ENCODE assay signal across 14 mouse cellular contexts in genomic region chr17:63046401-63046800, GRCm38 (mm10).
"Had no signal": no experiment of that assay in that cellular context is flagged by ENCODE, and none has a peak within 500 bp of the region (broad histone marks: within the 10 kb centered on the region; RNA-seq: fewer than 3 reads in every experiment).

No protein-coding gene starts in this region.

- ATAC-seq: midbrain, embryonic 15.5 days had no signal

- H3K36me3 ChIP-seq: limb, embryonic 13.5 days; midbrain, embryonic 15.5 days; neural tube, embryonic 13.5 days had no signal

- H3K4me2 ChIP-seq: limb, embryonic 13.5 days; midbrain, embryonic 11.5 days; midbrain, embryonic 15.5 days; neural tube, embryonic 13.5 days had no signal

- DNase-seq: kidney, postnatal 25 days; left cerebral cortex, postnatal 4 days; lung, adult 18-20 months; lung, postnatal 10 days; lung, postnatal 4 days; right cerebral cortex, postnatal 25 days; thymus, postnatal 36 days had no signal

- H3K4me3 ChIP-seq: layer of hippocampus, adult 2 months; limb, embryonic 13.5 days; megakaryocyte, embryonic 14.5 days; midbrain, embryonic 15.5 days; neural tube, embryonic 13.5 days had no signal

- H3K27ac ChIP-seq: layer of hippocampus, adult 2 months; limb, embryonic 13.5 days; liver, embryonic 14.5 days; midbrain, embryonic 15.5 days had no signal

- H3K4me1 ChIP-seq: megakaryocyte, embryonic 14.5 days had no signal

- H3K27me3 ChIP-seq: limb, embryonic 13.5 days; megakaryocyte, embryonic 14.5 days; midbrain, embryonic 15.5 days; neural tube, embryonic 13.5 days had no signal

- H3K9ac ChIP-seq: limb, embryonic 13.5 days; liver, embryonic 14.5 days; midbrain, embryonic 15.5 days; neural tube, embryonic 13.5 days had no signal
